Mouse (Mus musculus) heart, postnatal 0 days (tissue): ENCODE results near the gene Ikzf2. TPM values are rescaled to one million over a fixed set of nuclear protein-coding genes. Genes with fewer than 3 reads are reported as not detected.

Source experiments
- ATAC-seq: fragments of 200-750 bp; cut with Nextera tagmentation; 2 replicates; pipeline ENCODE4 v1.8.0; 2017; ENCODE audit warnings: low read depth, moderate number of reproducible peaks, moderate library complexity; ENCODE audit not compliant: insufficient read depth
- DNase-seq: peaks from one replicate; pipeline ENCODE4 v3.0.0-alpha.2; 2016; ENCODE audit warnings: low spot score
- H3K27ac ChIP-seq: fragments of 300-500 bp; sonication (generic); 2 replicates; pipeline ENCODE4 v1.5.1; 2014; ENCODE audit warnings: low read depth, mild to moderate bottlenecking
- H3K27me3 ChIP-seq: fragments of 300-500 bp; sonication (generic); 2 replicates; pipeline ENCODE4 v1.6.1; 2014; ENCODE audit warnings: low read length, mixed read lengths; ENCODE audit not compliant: control insufficient read depth, insufficient read depth
- H3K36me3 ChIP-seq: fragments of 300-500 bp; sonication (generic); replicated peaks from 2 replicates; pipeline ENCODE4 v1.6.1; 2014; ENCODE audit warnings: low read length, mixed read lengths; ENCODE audit not compliant: control insufficient read depth, insufficient read depth
- H3K4me1 ChIP-seq: fragments of 300-500 bp; sonication (generic); 2 replicates; pipeline ENCODE4 v1.6.1; 2014; ENCODE audit warnings: antibody characterized with exemption; ENCODE audit not compliant: control insufficient read depth, insufficient read depth
- H3K4me2 ChIP-seq: fragments of 300-500 bp; sonication (generic); 2 replicates; pipeline ENCODE4 v1.6.1; 2014; ENCODE audit warnings: low read depth, mild to moderate bottlenecking, low read length, moderate library complexity
- H3K4me3 ChIP-seq: fragments of 300-500 bp; sonication (generic); 2 replicates; pipeline ENCODE4 v1.5.1; 2014; ENCODE audit warnings: low read depth, low read length
- H3K9ac ChIP-seq: fragments of 300-500 bp; sonication (generic); replicated peaks from 2 replicates; pipeline ENCODE4 v1.6.1; 2014; ENCODE audit warnings: low read depth, low read length, mixed read lengths
- H3K9me3 ChIP-seq: fragments of 300-500 bp; sonication (generic); replicated peaks from 2 replicates; pipeline ENCODE4 v1.6.1; 2016; ENCODE audit warnings: low read length; ENCODE audit not compliant: control insufficient read depth
- CTCF ChIP-seq: IDR thresholded peaks from 2 replicates; pipeline ENCODE4 v1.5.1; 2016; ENCODE audit warnings: antibody characterized with exemption, control low read depth, low read depth
- EP300 ChIP-seq: IDR thresholded peaks from 2 replicates; pipeline ENCODE4 v1.6.1; 2016; ENCODE audit warnings: antibody characterized with exemption, low read depth
- WGBS: fragments of 180-500 bp; shearing (Covaris S2); extraction: QIAGEN DNeasy Blood & Tissue Kit; methylation state at CpG from one replicate; pipeline ENCODE4 v1.1.7; 2014; 5-methylcytosine and 5-hydroxymethylcytosine counted together
- polyA plus RNA-seq: library from polyadenylated mRNA; unstranded; fragments of >200 nt; fragmentation: Nextera tagmentation; extraction: Ambion mirVana; gene quantifications from 2 replicates; pipeline ENCODE4 v1.2.1, GENCODE M21; 2015
- total RNA-seq: library from RNA; depleted of rRNA; stranded (reverse); fragments of >200 nt; gene quantifications from 2 replicates; pipeline ENCODE4 v1.2.3, GENCODE M21; 2014; ENCODE audit warnings: low replicate concordance

The Ikzf2 gene
- total and polyA plus RNA-seq, 2 experiments from 2014 or later = 1.7 to 4.7 TPM

- Histone ChIP-seq H3K4me3 (no peak overlapping the region), H3K27me3 (no peaks in the 10 kb centered on the region), H3K4me2 (no peak overlapping the region), H3K9me3 (no peaks in the 10 kb centered on the region), H3K36me3 (no peaks in the 10 kb centered on the region), H3K9ac (no peak overlapping the region), H3K4me1 (no peaks in the 10 kb centered on the region), H3K27ac (no peak overlapping the region)
- TF ChIP-seq EP300 (no peak), CTCF (no peak)
- no peak for DNase-seq
- no peak for ATAC-seq
- 93% methylated on average over 4 of the region's 4 CpGs for WGBS
Measured at GRCm38 (mm10) chr1:69519356-69519755, 167.7 kb downstream of the Ikzf2 start.

GRCm38 (mm10) chr1:69518012-69518411 lies 169.0 kb downstream of the Ikzf2 start:
- H3K4me2 ChIP-seq = no peak overlapping the region
- H3K4me3 ChIP-seq = no peak overlapping the region
- H3K4me1 ChIP-seq = peaks cover 5% of the 10 kb centered on the region; the same call in 1 of the 2 replicates
- no peak overlapping the region for H3K27ac ChIP-seq
- no peaks in the 10 kb centered on the region for H3K36me3 ChIP-seq
- no peaks in the 10 kb centered on the region for H3K27me3 ChIP-seq
- no peaks in the 10 kb centered on the region for H3K9me3 ChIP-seq
- no peak overlapping the region for H3K9ac ChIP-seq
- ATAC-seq (no peak), DNase-seq (no peak)
- WGBS = 64% methylated on average over 4 of the region's 4 CpGs
- TF ChIP-seq EP300 (no peak), CTCF (no peak)

- ATAC-seq (no peak), DNase-seq (no peak)
Measured at GRCm38 (mm10) chr1:69516144-69516543, 170.9 kb downstream of the Ikzf2 start.

DNA sequence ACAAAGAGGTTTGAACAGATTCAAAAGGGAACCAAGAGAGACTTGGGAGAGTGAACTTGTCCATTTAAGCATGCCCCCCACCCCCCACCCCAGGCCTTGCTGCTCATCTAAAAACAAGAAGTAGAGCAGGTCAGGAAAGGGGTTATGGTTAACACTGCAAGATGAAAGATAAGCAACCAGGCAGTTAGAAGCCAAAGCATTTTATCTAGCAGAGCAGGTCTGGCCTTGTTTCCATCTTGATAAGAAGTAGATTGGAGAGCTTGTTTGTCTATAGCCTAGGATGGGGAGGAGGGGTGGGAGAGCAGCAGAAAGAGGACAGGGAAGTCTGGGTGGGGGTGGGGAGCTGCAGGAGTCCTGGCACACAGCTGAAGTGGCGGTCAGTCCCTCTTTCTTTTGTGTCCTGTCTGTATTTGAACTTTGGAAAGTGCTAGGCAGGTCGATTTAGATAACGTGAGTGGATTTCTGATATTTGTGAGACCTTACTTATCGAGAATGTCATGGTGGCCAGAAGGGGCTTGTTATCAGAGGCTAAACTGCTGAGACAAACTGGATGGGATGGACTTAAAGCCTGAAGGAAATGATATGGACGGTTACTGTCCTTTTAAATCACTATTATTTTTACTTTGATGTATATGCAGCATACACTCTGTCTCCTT lies 173.3 kb downstream of the Ikzf2 start:
- no peak for TF ChIP-seq EP300
- no peak for TF ChIP-seq CTCF
- no peaks in the 10 kb centered on the region for H3K27me3 ChIP-seq
- H3K4me2 ChIP-seq = no peak overlapping the region
- DNase-seq = no peak
- no peaks in the 10 kb centered on the region for H3K36me3 ChIP-seq
- H3K4me1 ChIP-seq = peaks cover 5% of the 10 kb centered on the region; the same call in 1 of the 2 replicates
- no peak overlapping the region for H3K4me3 ChIP-seq
- H3K9ac ChIP-seq = no peak overlapping the region
- 19% methylated on average over 5 of the region's 5 CpGs for WGBS
- H3K27ac ChIP-seq = no peak overlapping the region
- no peak for ATAC-seq
- H3K9me3 ChIP-seq = no peaks in the 10 kb centered on the region

More at GRCm38 (mm10) chr1:69516144-69516543, 170.9 kb downstream of the Ikzf2 start:
- no peaks in the 10 kb centered on the region for H3K9me3 ChIP-seq
- no peak overlapping the region for H3K4me2 ChIP-seq
- H3K9ac ChIP-seq = no peak overlapping the region
- H3K36me3 ChIP-seq = no peaks in the 10 kb centered on the region
- no peak overlapping the region for H3K4me3 ChIP-seq
- peaks cover 5% of the 10 kb centered on the region; the same call in 1 of the 2 replicates for H3K4me1 ChIP-seq
- 18% methylated on average over 5 of the region's 5 CpGs for WGBS
- TF ChIP-seq EP300 (no peak), CTCF (no peak)
- no peaks in the 10 kb centered on the region for H3K27me3 ChIP-seq
- H3K27ac ChIP-seq = no peak overlapping the region

- no peak overlapping the region for H3K4me3 ChIP-seq
- 69% methylated on average over 3 of the region's 3 CpGs for WGBS
- H3K9me3 ChIP-seq = no peaks in the 10 kb centered on the region
- no peak for DNase-seq
- H3K4me1 ChIP-seq = no peaks in the 10 kb centered on the region
- no peaks in the 10 kb centered on the region for H3K27me3 ChIP-seq
- TF ChIP-seq CTCF = no peak
- TF ChIP-seq EP300 = no peak
- H3K4me2 ChIP-seq = no peak overlapping the region
- no peak overlapping the region for H3K9ac ChIP-seq
- H3K27ac ChIP-seq = no peak overlapping the region
- ATAC-seq = no peak
- H3K36me3 ChIP-seq = no peaks in the 10 kb centered on the region
Measured at GRCm38 (mm10) chr1:69508275-69508674, 178.8 kb downstream of the Ikzf2 start.

DNA sequence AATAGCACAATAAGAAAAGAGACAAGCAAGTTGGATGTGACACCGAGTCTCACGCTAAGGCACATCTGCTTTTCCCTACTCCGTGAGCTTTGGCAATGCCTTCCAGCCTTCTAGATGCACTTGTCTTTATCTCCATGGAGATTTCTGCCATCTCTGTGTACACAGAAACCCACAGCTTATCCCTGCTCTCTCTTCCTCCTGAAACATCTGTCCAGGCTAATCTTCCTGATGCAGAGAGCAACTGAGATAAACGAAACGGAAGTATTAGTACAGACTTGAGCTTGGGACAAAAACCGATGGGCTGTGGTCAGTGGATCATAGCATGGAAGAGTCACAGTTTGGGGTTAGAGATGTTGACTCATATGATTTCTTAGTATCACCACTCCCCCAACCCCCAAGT lies 179.5 kb downstream of the Ikzf2 start:
- H3K4me3 ChIP-seq = no peak overlapping the region
- no peak overlapping the region for H3K9ac ChIP-seq
- 64% methylated on average over 6 of the region's 6 CpGs for whole genome bisulfite sequencing
- ATAC-seq (no peak), DNase-seq (no peak)
- no peaks in the 10 kb centered on the region for H3K4me1 ChIP-seq
- no peaks in the 10 kb centered on the region for H3K9me3 ChIP-seq
- H3K27me3 ChIP-seq = no peaks in the 10 kb centered on the region
- no peak overlapping the region for H3K27ac ChIP-seq
- no peaks in the 10 kb centered on the region for H3K36me3 ChIP-seq
- no peak for TF ChIP-seq CTCF
- no peak for TF ChIP-seq EP300
- no peak overlapping the region for H3K4me2 ChIP-seq
